Mouse (Mus musculus) bone marrow macrophage, adult 2 months (primary cell): ENCODE data around the gene Rgs7bp.

Experiments used
- CTCF ChIP-seq: IDR thresholded peaks from 2 replicates; pipeline ENCODE4 v1.5.1; 2012; ENCODE audit warnings: low read depth, mild to moderate bottlenecking, low read length, moderate library complexity
- POLR2A ChIP-seq: IDR thresholded peaks from 2 replicates; pipeline ENCODE4 v1.6.1; 2012; ENCODE audit warnings: mild to moderate bottlenecking, low read depth, low read length, borderline replicate concordance

DNA sequence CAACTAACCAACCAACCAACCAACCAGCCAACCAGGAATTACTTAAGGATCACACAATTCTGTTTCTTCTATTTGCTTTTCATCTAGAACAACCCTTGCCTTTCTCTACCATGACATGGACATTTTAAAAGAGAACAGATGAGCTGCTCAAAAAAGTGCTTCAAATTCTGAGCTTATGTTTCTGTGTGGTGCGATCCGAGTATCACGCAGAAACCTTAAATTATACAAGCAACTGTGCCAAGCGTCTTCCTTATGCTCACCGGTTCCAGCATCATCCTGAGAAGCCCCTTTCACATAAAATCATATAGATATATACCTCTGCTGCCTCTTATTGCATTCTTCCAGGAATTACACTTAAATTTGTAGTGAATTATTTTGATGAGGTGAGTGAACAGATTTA, 43.4 kb downstream of the Rgs7bp start:
- TF ChIP-seq POLR2A: no peak
- TF ChIP-seq CTCF: no peak
